ENCODE assay signal across 25 mouse cellular contexts in the genomic region with DNA sequence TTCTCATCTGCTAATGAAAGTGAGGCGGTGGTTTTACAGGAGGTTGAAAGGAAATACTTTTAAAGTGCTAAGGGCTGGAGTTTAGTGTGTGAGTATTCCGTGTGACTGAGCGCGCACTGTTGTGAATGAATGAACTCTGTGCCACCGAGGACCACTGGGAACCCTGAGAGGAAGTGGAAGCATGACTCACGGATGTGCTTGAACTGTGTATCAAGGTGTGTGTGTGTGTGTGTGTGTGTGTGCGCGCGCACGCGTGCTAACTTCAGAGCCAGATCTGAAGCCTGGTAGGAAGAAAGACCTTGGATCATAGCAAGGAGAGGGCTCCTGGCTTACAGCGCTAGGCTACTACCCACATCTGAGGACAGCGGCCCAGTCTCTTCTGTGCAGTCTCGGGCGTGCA.
DNase-seq lines count a peak whose midpoint lies in the region; ATAC-seq and TF ChIP-seq lines count a peak whose summit lies in the region.
"Had no signal": no experiment of that assay in that cellular context is flagged by ENCODE, and none has a peak within 500 bp of the region (broad histone marks: within the 10 kb centered on the region; RNA-seq: fewer than 3 reads in every experiment).

No protein-coding gene starts in this region.

- H3K9me3 ChIP-seq in hindbrain, embryonic 14.5 days (ENCODE audit: control insufficient read depth, low read length): no peaks in the 10 kb centered on the region
- no peaks in the 10 kb centered on the region for H3K9me3 ChIP-seq in hindbrain, embryonic 11.5 days (ENCODE audit: control insufficient read depth, low read length)
- no peaks in the 10 kb centered on the region for H3K9me3 ChIP-seq in hindbrain, postnatal 0 days (ENCODE audit: low read length)
- H3K9me3 ChIP-seq: embryonic facial prominence, embryonic 12.5 days; heart, embryonic 15.5 days; liver, embryonic 15.5 days; lung, embryonic 15.5 days; megakaryocyte, embryonic 14.5 days; midbrain, embryonic 13.5 days; neural tube, embryonic 12.5 days had no signal

- H3K4me1 ChIP-seq in hindbrain, embryonic 14.5 days (replicated peaks; ENCODE audit: control insufficient read depth, insufficient read depth, low read length): no peaks in the 10 kb centered on the region
- H3K4me1 ChIP-seq in hindbrain, embryonic 11.5 days (replicated peaks; ENCODE audit: control insufficient read depth, insufficient read depth, low read length): no peaks in the 10 kb centered on the region
- 0 out of 2 replicates have a peak, but pooled peaks cover 4% of the 10 kb centered on the region for H3K4me1 ChIP-seq in hindbrain, postnatal 0 days (ENCODE audit: insufficient read depth, low read length)
- H3K4me1 ChIP-seq: liver, embryonic 15.5 days had no signal

- intact Hi-C loops in left cerebral cortex, adult 2 months (cut with DNase I): loop anchor here (2.0 to 5.0 kb wide), 4 partner anchors 42 to 212 kb away; no protein-coding TSS in a partner anchor
- intact Hi-C loops in left cerebral cortex, postnatal 4 days (cut with DNase I): loop anchor here (5.0 to 10.0 kb wide), 2 partner anchors 137 to 455 kb away; a partner anchor contains a TSS

- DNase-seq in hindbrain, embryonic 14.5 days (ENCODE audit: low spot score): no peak
- DNase-seq in hindbrain, embryonic 11.5 days (ENCODE audit: low spot score): no peak
- DNase-seq in left cerebral cortex, adult 2 months (ENCODE audit: extremely low spot score in 1 of 2, low spot score in 2 of 2): peak in 1 of 2 experiments; percentile 7
- no peak for DNase-seq in left cerebral cortex, postnatal 4 days
- DNase-seq in R1 (ENCODE audit: low read depth, low spot score): peak; percentile 34
- no peak for DNase-seq in hindbrain, postnatal 0 days (ENCODE audit: low spot score)
- DNase-seq in thymus, postnatal 36 days: no peak
- DNase-seq: adrenal gland, adult 2 months; cerebellum, adult 11-12 months; gastrocnemius, adult 2 months; heart, postnatal 36 days; kidney, adult 9 months; liver; lung, postnatal 36 days; retina, postnatal 1 day; right cerebral cortex, postnatal 25 days; spleen, adult 18-20 months had no signal

- TF ChIP-seq CTCF in left cerebral cortex, adult 2 months (IDR thresholded peaks at IDR 0.05): no peak
- no peak for TF ChIP-seq CTCF in hindbrain, postnatal 0 days (IDR thresholded peaks at IDR 0.05; ENCODE audit: low read depth)

- H3K9ac ChIP-seq in hindbrain, embryonic 14.5 days: no peak overlapping the region
- H3K9ac ChIP-seq in hindbrain, embryonic 11.5 days (ENCODE audit: low read depth, low read length): no peak overlapping the region
- no peak overlapping the region for H3K9ac ChIP-seq in hindbrain, postnatal 0 days (replicated peaks; ENCODE audit: low read length)
- H3K9ac ChIP-seq: embryonic facial prominence, embryonic 12.5 days; heart, embryonic 15.5 days; liver, embryonic 15.5 days; lung, embryonic 15.5 days; midbrain, embryonic 13.5 days; neural tube, embryonic 12.5 days had no signal

- no peak overlapping the region for H3K4me3 ChIP-seq in hindbrain, embryonic 14.5 days (replicated peaks; ENCODE audit: low read length)
- no peak overlapping the region for H3K4me3 ChIP-seq in hindbrain, embryonic 11.5 days (ENCODE audit: low read depth, low read length)
- H3K4me3 ChIP-seq in left cerebral cortex, adult 2 months: no peak overlapping the region
- no peak overlapping the region for H3K4me3 ChIP-seq in hindbrain, postnatal 0 days (ENCODE audit: low read length)
- H3K4me3 ChIP-seq: embryonic facial prominence, embryonic 12.5 days; gastrocnemius, adult 2 months; heart, embryonic 15.5 days; liver, embryonic 15.5 days; lung, embryonic 15.5 days; megakaryocyte, embryonic 14.5 days; midbrain, embryonic 13.5 days; neural tube, embryonic 12.5 days had no signal

- H3K4me2 ChIP-seq in hindbrain, embryonic 14.5 days (replicated peaks): no peak overlapping the region
- H3K4me2 ChIP-seq in hindbrain, embryonic 11.5 days (replicated peaks; ENCODE audit: low read depth, low read length): no peak overlapping the region
- 0 out of 2 replicates have a peak overlapping the region, but pooled peaks have one; percentile 40 for H3K4me2 ChIP-seq in hindbrain, postnatal 0 days (ENCODE audit: low read depth, low read length)
- H3K4me2 ChIP-seq: embryonic facial prominence, embryonic 12.5 days; heart, embryonic 15.5 days; liver, embryonic 15.5 days; lung, embryonic 15.5 days; midbrain, embryonic 13.5 days; neural tube, embryonic 12.5 days had no signal

- no peaks in the 10 kb centered on the region for H3K27me3 ChIP-seq in hindbrain, embryonic 14.5 days (ENCODE audit: control insufficient read depth, insufficient read depth, low read length)
- no peaks in the 10 kb centered on the region for H3K27me3 ChIP-seq in hindbrain, embryonic 11.5 days (ENCODE audit: control insufficient read depth, insufficient read depth, low read length)
- H3K27me3 ChIP-seq in hindbrain, postnatal 0 days (ENCODE audit: insufficient read depth, low read length): no peaks in the 10 kb centered on the region
- H3K27me3 ChIP-seq: embryonic facial prominence, embryonic 12.5 days; heart, embryonic 15.5 days; liver, embryonic 15.5 days; lung, embryonic 15.5 days; neural tube, embryonic 12.5 days had no signal

- WGBS in hindbrain, embryonic 14.5 days: 85% methylated on average over 15 of the region's 15 CpGs
- WGBS in hindbrain, embryonic 11.5 days: 86% methylated on average over 15 of the region's 15 CpGs
- WGBS in hindbrain, postnatal 0 days: 70% methylated on average over 15 of the region's 15 CpGs

- peak overlapping the region; percentile 35; the same call in 1 of the 2 replicates for H3K27ac ChIP-seq in hindbrain, embryonic 14.5 days
- H3K27ac ChIP-seq in hindbrain, embryonic 11.5 days (ENCODE audit: low read depth, low read length): no peak overlapping the region
- peak overlapping the region; percentile 41; the same call in 1 of the 2 replicates for H3K27ac ChIP-seq in left cerebral cortex, adult 2 months
- H3K27ac ChIP-seq in hindbrain, postnatal 0 days: peak overlapping the region; percentile 58
- H3K27ac ChIP-seq: embryonic facial prominence, embryonic 12.5 days; gastrocnemius, adult 2 months; heart, embryonic 15.5 days; liver, embryonic 15.5 days; lung, embryonic 15.5 days; midbrain, embryonic 13.5 days; neural tube, embryonic 12.5 days had no signal

- no peak for ATAC-seq in hindbrain, embryonic 14.5 days (ENCODE audit: low FRiP score)
- no peak for ATAC-seq in hindbrain, embryonic 11.5 days (ENCODE audit: low FRiP score)
- ATAC-seq in hindbrain, postnatal 0 days: no peak
- no peak for ATAC-seq in frontal cortex, adult (ENCODE audit: low TSS enrichment)
- ATAC-seq: midbrain, embryonic 13.5 days had no signal

- no peaks in the 10 kb centered on the region for H3K36me3 ChIP-seq in hindbrain, embryonic 14.5 days (replicated peaks; ENCODE audit: control insufficient read depth, insufficient read depth)
- H3K36me3 ChIP-seq in hindbrain, embryonic 11.5 days (ENCODE audit: control insufficient read depth, insufficient read depth, low read length): no peaks in the 10 kb centered on the region
- no peaks in the 10 kb centered on the region for H3K36me3 ChIP-seq in hindbrain, postnatal 0 days (ENCODE audit: insufficient read depth, low read length)
- H3K36me3 ChIP-seq: embryonic facial prominence, embryonic 12.5 days; heart, embryonic 15.5 days; liver, embryonic 15.5 days; lung, embryonic 15.5 days; midbrain, embryonic 13.5 days; neural tube, embryonic 12.5 days had no signal
